Mouse (Mus musculus): ENCODE results near the gene Chmp1a.

DNA sequence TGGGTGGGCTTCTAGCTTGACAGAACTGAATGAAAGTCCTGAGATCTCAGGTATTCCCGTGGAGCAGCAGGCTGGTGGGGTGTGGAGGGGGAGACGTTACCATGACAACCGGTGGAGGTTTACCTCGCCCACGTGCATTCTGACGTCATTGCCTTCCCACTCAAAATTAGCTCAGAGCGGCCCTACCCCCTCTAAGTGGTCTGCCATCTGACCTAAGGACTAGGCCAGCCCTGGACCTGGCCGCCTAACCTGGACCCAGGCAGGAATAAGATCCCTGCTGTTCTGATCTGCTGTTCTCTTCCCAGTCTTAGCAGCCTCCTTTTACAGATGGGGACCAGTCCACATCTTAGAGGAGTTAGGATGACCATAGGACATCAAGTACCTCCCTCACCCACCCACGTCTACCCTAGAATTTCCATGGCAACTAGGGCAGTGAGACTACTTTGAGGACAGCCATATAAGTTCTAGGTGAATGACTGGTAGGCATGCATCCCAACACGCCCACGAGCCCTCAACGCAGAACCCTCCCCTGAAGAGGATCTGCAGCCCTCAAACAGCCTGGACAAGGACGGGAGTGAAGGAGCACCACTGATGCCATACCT, 22.5 kb upstream of the Chmp1a start:
- no peak for TF ChIP-seq CTCF (IDR thresholded peaks at IDR 0.05; ENCODE audit: low read depth, low read length)
- no peak for TF ChIP-seq GATA1 (IDR thresholded peaks at IDR 0.05; ENCODE audit: borderline replicate concordance, low read length)

All from G1E (cell line).